Comparison of ENCODE assay signal across 8 mouse cellular contexts in genomic region chr6:28980219-28980618, GRCm38 (mm10).
DNase-seq lines count a peak whose midpoint lies in the region; ATAC-seq and TF ChIP-seq lines count a peak whose summit lies in the region.

No protein-coding gene starts in this region.

- intact Hi-C loops in heart, postnatal 25 days (cut with DNase I) = no loop called here

- H3K4me3 ChIP-seq in heart, postnatal 0 days (ENCODE audit: low read depth, low read length) = peak overlapping the region; percentile 48; the same call in 1 of the 2 replicates
- H3K4me3 ChIP-seq in hindbrain, embryonic 14.5 days (replicated peaks; ENCODE audit: low read length) = peak overlapping the region; percentile 43
- H3K4me3 ChIP-seq in midbrain, embryonic 13.5 days (replicated peaks) = peak overlapping the region; percentile 55

- H3K27me3 ChIP-seq in heart, postnatal 0 days (ENCODE audit: control insufficient read depth, insufficient read depth, low read length) = peaks cover 35% of the 10 kb centered on the region
- 0 out of 2 replicates have a peak, but pooled peaks cover 4% of the 10 kb centered on the region for H3K27me3 ChIP-seq in hindbrain, embryonic 14.5 days (ENCODE audit: control insufficient read depth, insufficient read depth, low read length)
- H3K27me3 ChIP-seq in midbrain, embryonic 13.5 days = peaks cover 29% of the 10 kb centered on the region

- no peak overlapping the region for H3K9ac ChIP-seq in heart, postnatal 0 days (replicated peaks; ENCODE audit: low read depth, low read length)
- peak overlapping the region; percentile 88 for H3K9ac ChIP-seq in hindbrain, embryonic 14.5 days
- H3K9ac ChIP-seq in midbrain, embryonic 13.5 days (replicated peaks) = peak overlapping the region; percentile 74

- H3K27ac ChIP-seq in heart, postnatal 0 days (ENCODE audit: low read depth) = no peak overlapping the region
- H3K27ac ChIP-seq in hindbrain, embryonic 14.5 days = peak overlapping the region; percentile 85
- H3K27ac ChIP-seq in midbrain, embryonic 13.5 days = no peak overlapping the region

- no peaks in the 10 kb centered on the region for H3K9me3 ChIP-seq in heart, postnatal 0 days (replicated peaks; ENCODE audit: control insufficient read depth, low read length)
- H3K9me3 ChIP-seq in hindbrain, embryonic 14.5 days (ENCODE audit: control insufficient read depth, low read length) = no peaks in the 10 kb centered on the region
- no peaks in the 10 kb centered on the region for H3K9me3 ChIP-seq in midbrain, embryonic 13.5 days

- no peak for DNase-seq in heart, postnatal 0 days (ENCODE audit: low spot score)
- no peak for DNase-seq in heart, postnatal 25 days (ENCODE audit: low spot score)
- peak; percentile 55 for DNase-seq in cerebellum, adult 8-10 months
- peak; percentile 37 for DNase-seq in hindbrain, embryonic 14.5 days (ENCODE audit: low spot score)
- no peak for DNase-seq in ovary, adult 18-20 months (ENCODE audit: low spot score)
- DNase-seq in right cerebral cortex, postnatal 14 days = no peak

- no peak for ATAC-seq in heart, postnatal 0 days (ENCODE audit: insufficient read depth, low read depth)
- ATAC-seq in hindbrain, embryonic 14.5 days (ENCODE audit: low FRiP score) = peak; percentile 61
- peak; percentile 49 for ATAC-seq in midbrain, embryonic 13.5 days
- no peak for ATAC-seq in erythroblast, adult 5-6 weeks (replicated peaks; ENCODE audit: low FRiP score, poor library complexity, severe bottlenecking)

- H3K4me1 ChIP-seq in heart, postnatal 0 days (ENCODE audit: control insufficient read depth, insufficient read depth) = no peaks in the 10 kb centered on the region
- peaks cover 8% of the 10 kb centered on the region; the same call in 1 of the 2 replicates for H3K4me1 ChIP-seq in hindbrain, embryonic 14.5 days (replicated peaks; ENCODE audit: control insufficient read depth, insufficient read depth, low read length)
- H3K4me1 ChIP-seq in midbrain, embryonic 13.5 days (replicated peaks) = peaks cover 21% of the 10 kb centered on the region

- peak overlapping the region; percentile 83; the same call in 1 of the 2 replicates for H3K4me2 ChIP-seq in heart, postnatal 0 days (ENCODE audit: low read depth, low read length)
- H3K4me2 ChIP-seq in hindbrain, embryonic 14.5 days (replicated peaks) = peak overlapping the region; percentile 94
- H3K4me2 ChIP-seq in midbrain, embryonic 13.5 days (replicated peaks) = peak overlapping the region; percentile 93

- H3K36me3 ChIP-seq in heart, postnatal 0 days (replicated peaks; ENCODE audit: control insufficient read depth, insufficient read depth, low read length) = no peaks in the 10 kb centered on the region
- H3K36me3 ChIP-seq in hindbrain, embryonic 14.5 days (replicated peaks; ENCODE audit: control insufficient read depth, insufficient read depth) = no peaks in the 10 kb centered on the region
- H3K36me3 ChIP-seq in midbrain, embryonic 13.5 days = no peaks in the 10 kb centered on the region

- TF ChIP-seq CTCF in heart, postnatal 0 days (IDR thresholded peaks at IDR 0.05; ENCODE audit: low read depth) = no peak

- no peak for TF ChIP-seq EP300 in heart, postnatal 0 days (IDR thresholded peaks at IDR 0.05; ENCODE audit: low read depth)

- 6% methylated on average over 14 of the region's 14 CpGs for WGBS in heart, postnatal 0 days
- WGBS in hindbrain, embryonic 14.5 days = 2% methylated on average over 14 of the region's 14 CpGs
- WGBS in midbrain, embryonic 13.5 days = 3% methylated on average over 14 of the region's 14 CpGs

Comparison
In these comparisons a context has a peak if more than half of its experiments do, and no peak if none do; other contexts are left out.
1. ATAC-seq: peak in hindbrain, embryonic 14.5 days (single experiment) and midbrain, embryonic 13.5 days (single experiment); none in heart, postnatal 0 days (single experiment) and erythroblast, adult 5-6 weeks (single experiment).
2. DNase-seq: peak in cerebellum, adult 8-10 months (single experiment) and hindbrain, embryonic 14.5 days (single experiment); none in heart, postnatal 0 days (single experiment), heart, postnatal 25 days (single experiment), ovary, adult 18-20 months (single experiment) and right cerebral cortex, postnatal 14 days (single experiment).
3. Peak in every context shown above with its lines, with median percentiles within 50 percentile points of each other: H3K4me2 ChIP-seq and H3K4me3 ChIP-seq.